Mouse (Mus musculus) megakaryocyte, embryonic 14.5 days (primary cell): ENCODE data around the gene Fgg.

Experiments used
- FLI1 ChIP-seq: IDR thresholded peaks from 2 replicates; pipeline ENCODE4 v1.6.1; 2012; ENCODE audit warnings: low read length, inconsistent platforms, mixed read lengths
- GATA1 ChIP-seq: IDR thresholded peaks from 3 replicates; pipeline ENCODE4 v1.6.1; 2012; ENCODE audit warnings: mixed read lengths, low read length, inconsistent platforms, borderline replicate concordance

GRCm38 (mm10) chr3:83054759-83055158 lies 47.2 kb downstream of the Fgg start:
- TF ChIP-seq GATA1 (no peak), FLI1 (no peak)
